Mouse (Mus musculus): Measurements from ENCODE around the gene Mat2b. TPM values are rescaled to one million over a fixed set of nuclear protein-coding genes. Genes with fewer than 3 reads are reported as not detected.
A peak's percentile ranks its signal among the peaks of the same experiment; 100 is the strongest.
"Not testable (repeated sequence)": the region's sequence is repeated elsewhere in the genome, so short reads cannot be mapped to it uniquely, and the experiment has no call there.

Mat2b gene
- polyA plus RNA-seq, 1 experiment from 2014 or later, result 58.6 TPM

GRCm38 (mm10) chr11:40713858-40714257, 18.9 kb upstream of the Mat2b start:
- ATAC-seq (ENCODE audit: low read depth), result no peak
- no peaks in the 10 kb centered on the region for H3K36me3 ChIP-seq (ENCODE audit: control insufficient read depth, insufficient read depth, low read length)
- H3K4me2 ChIP-seq (ENCODE audit: low read depth, low read length), result no peak overlapping the region
- no peaks in the 10 kb centered on the region for H3K4me1 ChIP-seq (ENCODE audit: control insufficient read depth, insufficient read depth, low read length)
- 79% methylated on average over 8 of the region's 8 CpGs for WGBS
- H3K9ac ChIP-seq (replicated peaks; ENCODE audit: low read depth, low read length), result no peak overlapping the region
- H3K9me3 ChIP-seq (ENCODE audit: control insufficient read depth, low read length), result no peaks in the 10 kb centered on the region
- H3K4me3 ChIP-seq (ENCODE audit: low read depth, low read length), result no peak overlapping the region
- no peaks in the 10 kb centered on the region for H3K27me3 ChIP-seq (ENCODE audit: control insufficient read depth, insufficient read depth, low read length)
- no peak overlapping the region for H3K27ac ChIP-seq (ENCODE audit: low read depth, low read length)

- not testable (repeated sequence) for H3K4me2 ChIP-seq (ENCODE audit: low read depth, low read length); H3K27ac ChIP-seq (ENCODE audit: low read depth, low read length); H3K9me3 ChIP-seq (ENCODE audit: control insufficient read depth, low read length); H3K36me3 ChIP-seq (ENCODE audit: control insufficient read depth, insufficient read depth, low read length); H3K9ac ChIP-seq (replicated peaks; ENCODE audit: low read depth, low read length); ATAC-seq (ENCODE audit: low read depth); H3K4me3 ChIP-seq (ENCODE audit: low read depth, low read length); H3K4me1 ChIP-seq (ENCODE audit: control insufficient read depth, insufficient read depth, low read length); H3K27me3 ChIP-seq (ENCODE audit: control insufficient read depth, insufficient read depth, low read length)
- 93% methylated on average over 6 of the region's 6 CpGs for WGBS
These were observed 14.9 kb upstream of the Mat2b start for GRCm38 (mm10) chr11:40709899-40710298.

GRCm38 (mm10) chr11:40694311-40695087, 504 bp downstream of the Mat2b start:
- peak; percentile 55 for ATAC-seq (ENCODE audit: low read depth)
- peaks cover 19% of the 10 kb centered on the region for H3K4me1 ChIP-seq (ENCODE audit: control insufficient read depth, insufficient read depth, low read length)
- no peaks in the 10 kb centered on the region for H3K9me3 ChIP-seq (ENCODE audit: control insufficient read depth, low read length)
- peak overlapping the region; percentile 70 for H3K9ac ChIP-seq (replicated peaks; ENCODE audit: low read depth, low read length)
- H3K27ac ChIP-seq (ENCODE audit: low read depth, low read length), result peak overlapping the region; percentile 88
- H3K4me2 ChIP-seq (ENCODE audit: low read depth, low read length), result peak overlapping the region; percentile 97
- H3K4me3 ChIP-seq (ENCODE audit: low read depth, low read length), result peak overlapping the region; percentile 79
- no peaks in the 10 kb centered on the region for H3K27me3 ChIP-seq (ENCODE audit: control insufficient read depth, insufficient read depth, low read length)
- no peaks in the 10 kb centered on the region for H3K36me3 ChIP-seq (ENCODE audit: control insufficient read depth, insufficient read depth, low read length)
- under 1% methylated on average over 31 of the region's 31 CpGs for WGBS

GRCm38 (mm10) chr11:40693366-40693951, 1.5 kb downstream of the Mat2b start:
- 1% methylated on average over 16 of the region's 16 CpGs for WGBS
- peak overlapping the region; percentile 39 for H3K9ac ChIP-seq (replicated peaks; ENCODE audit: low read depth, low read length)
- H3K27me3 ChIP-seq (ENCODE audit: control insufficient read depth, insufficient read depth, low read length), result no peaks in the 10 kb centered on the region
- H3K4me2 ChIP-seq (ENCODE audit: low read depth, low read length), result peak overlapping the region; percentile 97
- ATAC-seq (ENCODE audit: low read depth), result 0 out of 2 replicates have a peak, but pooled peaks have one; percentile 5
- peak overlapping the region; percentile 79 for H3K4me3 ChIP-seq (ENCODE audit: low read depth, low read length)
- H3K36me3 ChIP-seq (ENCODE audit: control insufficient read depth, insufficient read depth, low read length), result no peaks in the 10 kb centered on the region
- H3K27ac ChIP-seq (ENCODE audit: low read depth, low read length), result peak overlapping the region; percentile 58
- H3K9me3 ChIP-seq (ENCODE audit: control insufficient read depth, low read length), result no peaks in the 10 kb centered on the region
- peaks cover 19% of the 10 kb centered on the region for H3K4me1 ChIP-seq (ENCODE audit: control insufficient read depth, insufficient read depth, low read length)

GRCm38 (mm10) chr11:40692511-40693365, 2.3 kb downstream of the Mat2b start:
- H3K9me3 ChIP-seq (ENCODE audit: control insufficient read depth, low read length), result no peaks in the 10 kb centered on the region
- peak; percentile 98 for ATAC-seq (ENCODE audit: low read depth)
- no peaks in the 10 kb centered on the region for H3K27me3 ChIP-seq (ENCODE audit: control insufficient read depth, insufficient read depth, low read length)
- H3K27ac ChIP-seq (ENCODE audit: low read depth, low read length), result peak overlapping the region; percentile 58; the same call in 1 of the 2 replicates
- peaks cover 19% of the 10 kb centered on the region for H3K4me1 ChIP-seq (ENCODE audit: control insufficient read depth, insufficient read depth, low read length)
- peak overlapping the region; percentile 97 for H3K4me2 ChIP-seq (ENCODE audit: low read depth, low read length)
- H3K36me3 ChIP-seq (ENCODE audit: control insufficient read depth, insufficient read depth, low read length), result no peaks in the 10 kb centered on the region
- H3K4me3 ChIP-seq (ENCODE audit: low read depth, low read length), result peak overlapping the region; percentile 79
- 1% methylated on average over 34 of the region's 36 CpGs for WGBS
- H3K9ac ChIP-seq (replicated peaks; ENCODE audit: low read depth, low read length), result peak overlapping the region; percentile 64

GRCm38 (mm10) chr11:40692101-40692509, 2.9 kb downstream of the Mat2b start:
- under 1% methylated on average over 28 of the region's 28 CpGs for WGBS
- H3K36me3 ChIP-seq (ENCODE audit: control insufficient read depth, insufficient read depth, low read length), result no peaks in the 10 kb centered on the region
- peak overlapping the region; percentile 49; the same call in 1 of the 2 replicates for H3K27ac ChIP-seq (ENCODE audit: low read depth, low read length)
- no peaks in the 10 kb centered on the region for H3K27me3 ChIP-seq (ENCODE audit: control insufficient read depth, insufficient read depth, low read length)
- ATAC-seq (ENCODE audit: low read depth), result peak; percentile 80
- peak overlapping the region; percentile 97 for H3K4me2 ChIP-seq (ENCODE audit: low read depth, low read length)
- peaks cover 19% of the 10 kb centered on the region for H3K4me1 ChIP-seq (ENCODE audit: control insufficient read depth, insufficient read depth, low read length)
- peak overlapping the region; percentile 79 for H3K4me3 ChIP-seq (ENCODE audit: low read depth, low read length)
- peak overlapping the region; percentile 64 for H3K9ac ChIP-seq (replicated peaks; ENCODE audit: low read depth, low read length)
- H3K9me3 ChIP-seq (ENCODE audit: control insufficient read depth, low read length), result no peaks in the 10 kb centered on the region

GRCm38 (mm10) chr11:40690444-40691127, 4.4 kb downstream of the Mat2b start:
- Histone ChIP-seq H3K4me1 (ENCODE audit: control insufficient read depth, insufficient read depth, low read length) (peaks cover 19% of the 10 kb centered on the region), H3K27ac (ENCODE audit: low read depth, low read length) (no peak overlapping the region), H3K4me3 (ENCODE audit: low read depth, low read length) (no peak overlapping the region), H3K9ac (replicated peaks; ENCODE audit: low read depth, low read length) (no peak overlapping the region), H3K36me3 (ENCODE audit: control insufficient read depth, insufficient read depth, low read length) (no peaks in the 10 kb centered on the region), H3K27me3 (ENCODE audit: control insufficient read depth, insufficient read depth, low read length) (no peaks in the 10 kb centered on the region), H3K4me2 (ENCODE audit: low read depth, low read length) (no peak overlapping the region), H3K9me3 (ENCODE audit: control insufficient read depth, low read length) (no peaks in the 10 kb centered on the region)
- 79% methylated on average over 5 of the region's 5 CpGs for WGBS
- ATAC-seq (ENCODE audit: low read depth), result no peak

- Histone ChIP-seq H3K4me2 (ENCODE audit: low read depth, low read length) (no peak overlapping the region), H3K9ac (replicated peaks; ENCODE audit: low read depth, low read length) (no peak overlapping the region), H3K4me1 (ENCODE audit: control insufficient read depth, insufficient read depth, low read length) (no peaks in the 10 kb centered on the region), H3K4me3 (ENCODE audit: low read depth, low read length) (no peak overlapping the region), H3K27ac (ENCODE audit: low read depth, low read length) (no peak overlapping the region), H3K36me3 (ENCODE audit: control insufficient read depth, insufficient read depth, low read length) (peaks cover 45% of the 10 kb centered on the region), H3K9me3 (ENCODE audit: control insufficient read depth, low read length) (no peaks in the 10 kb centered on the region), H3K27me3 (ENCODE audit: control insufficient read depth, insufficient read depth, low read length) (no peaks in the 10 kb centered on the region)
- no peak for ATAC-seq (ENCODE audit: low read depth)
- 18% methylated on average over 3 of the region's 3 CpGs for WGBS
These were observed 11.7 kb downstream of the Mat2b start for GRCm38 (mm10) chr11:40683295-40683694.

All from neural tube, embryonic 14.5 days (tissue).